Mouse (Mus musculus) liver, adult 2 months (tissue): ENCODE data around the gene Creb3l1. TPM values are rescaled to one million over a fixed set of nuclear protein-coding genes. Genes with fewer than 3 reads are reported as not detected.

Experiments used
- DNase-seq: peaks from one replicate; pipeline ENCODE4 v3.0.0-alpha.2; 2011; ENCODE audit warnings: low read depth, low spot score; ENCODE audit errors: extremely low read depth
- H3K27ac ChIP-seq: fragments of 200-500 bp; replicated peaks from 2 replicates; pipeline ENCODE4 v1.5.1; 2012; ENCODE audit warnings: low read depth, mild to moderate bottlenecking, control low read depth, inconsistent platforms, low read length; ENCODE audit not compliant: insufficient read depth
- H3K27me3 ChIP-seq: fragments of 200-500 bp; 2 replicates; pipeline ENCODE4 v1.6.1; 2012; ENCODE audit warnings: mild to moderate bottlenecking, moderate library complexity, low read length, inconsistent platforms; ENCODE audit not compliant: control insufficient read depth, insufficient read depth
- H3K36me3 ChIP-seq: fragments of 200-500 bp; 2 replicates; pipeline ENCODE4 v1.6.1; 2012; ENCODE audit warnings: low read length, inconsistent platforms; ENCODE audit not compliant: control insufficient read depth, insufficient read depth
- H3K4me1 ChIP-seq: fragments of 200-500 bp; 2 replicates; pipeline ENCODE4 v1.6.1; 2011; ENCODE audit warnings: low read length; ENCODE audit not compliant: control insufficient read depth, insufficient read depth
- H3K4me3 ChIP-seq: fragments of 200-500 bp; 2 replicates; pipeline ENCODE4 v1.5.1; 2011; ENCODE audit warnings: low read depth, mild to moderate bottlenecking, control low read depth, low read length, moderate library complexity; ENCODE audit not compliant: insufficient read depth
- H3K79me2 ChIP-seq: fragments of 200-500 bp; 2 replicates; pipeline ENCODE4 v1.6.1; 2012; ENCODE audit warnings: inconsistent platforms, mild to moderate bottlenecking, low read length, moderate library complexity; ENCODE audit not compliant: control insufficient read depth, insufficient read depth
- H3K9ac ChIP-seq: fragments of 200-500 bp; 2 replicates; pipeline ENCODE4 v1.6.1; 2012; ENCODE audit warnings: low read depth, mild to moderate bottlenecking, control low read depth, inconsistent platforms, low read length
- CTCF ChIP-seq: fragments of 200-500 bp; IDR thresholded peaks from 2 replicates; pipeline ENCODE4 v1.5.1; 2011; ENCODE audit warnings: low read depth, low read length, control low read depth
- POLR2A ChIP-seq: fragments of 200-500 bp; IDR thresholded peaks from 2 replicates; pipeline ENCODE4 v1.6.1; 2011; ENCODE audit warnings: low read length, control low read depth; ENCODE audit not compliant: insufficient read depth; ENCODE audit errors: extremely low read depth
- WGBS: fragments of 180-500 bp; shearing (Covaris S2); methylation state at CpG from one replicate; pipeline ENCODE4 v1.1.7; 2018; 5-methylcytosine and 5-hydroxymethylcytosine counted together
- polyA plus RNA-seq: library from polyadenylated mRNA; depleted of rRNA; stranded (reverse); fragments of >200 nt; gene quantifications from 2 replicates; pipeline ENCODE4 v1.2.3, GENCODE M21; 2012
- total RNA-seq: library from RNA; depleted of rRNA; stranded (reverse); fragments of >200 nt; gene quantifications from 2 replicates; pipeline ENCODE4 v1.2.3, GENCODE M21; 2014

Gene Creb3l1
- total and polyA plus RNA-seq, 2 experiments = 0.18 to 0.40 TPM

DNA sequence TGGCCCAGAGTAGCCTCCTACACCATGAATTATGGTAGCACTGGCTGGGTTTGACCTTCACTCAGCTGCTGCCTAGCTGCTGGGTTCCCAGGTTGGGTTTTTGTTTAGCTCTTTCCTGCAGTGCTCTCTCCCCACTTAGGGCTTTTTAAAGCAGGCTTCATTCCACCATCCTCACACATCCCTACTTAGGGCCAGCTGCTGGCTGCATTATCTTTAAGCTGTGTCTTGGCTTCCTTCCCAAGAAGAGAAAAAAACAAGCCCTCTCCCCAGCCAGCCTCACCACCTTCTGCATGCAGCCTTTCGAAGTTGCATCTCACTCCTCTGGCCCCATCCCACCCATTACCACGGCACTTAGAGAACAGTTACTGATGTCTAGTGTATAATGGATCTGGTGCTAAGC is 45.8 kb downstream of the Creb3l1 start:
- DNase-seq = no peak
- Histone ChIP-seq H3K27me3 (peaks cover 15% of the 10 kb centered on the region), H3K27ac (no peak overlapping the region), H3K4me3 (no peak overlapping the region), H3K4me1 (no peaks in the 10 kb centered on the region), H3K9ac (no peak overlapping the region), H3K36me3 (no peaks in the 10 kb centered on the region), H3K79me2 (no peaks in the 10 kb centered on the region)
- TF ChIP-seq CTCF (no peak), POLR2A (no peak)
- WGBS = 54% methylated on average over 2 of the region's 2 CpGs

- 75% methylated on average over 4 of the region's 4 CpGs for WGBS
- H3K9ac ChIP-seq = no peak overlapping the region
- H3K4me1 ChIP-seq = no peaks in the 10 kb centered on the region
- no peaks in the 10 kb centered on the region for H3K79me2 ChIP-seq
- no peak overlapping the region for H3K27ac ChIP-seq
- TF ChIP-seq CTCF (no peak), POLR2A (no peak)
- peaks cover 15% of the 10 kb centered on the region for H3K27me3 ChIP-seq
- no peaks in the 10 kb centered on the region for H3K36me3 ChIP-seq
- DNase-seq = no peak
- no peak overlapping the region for H3K4me3 ChIP-seq
Observed at GRCm38 (mm10) chr2:91977960-91978359, 46.3 kb downstream of the Creb3l1 start.

GRCm38 (mm10) chr2:91975581-91976541 is 48.4 kb downstream of the Creb3l1 start, which contains the start of gene Dgkz:
Gene Dgkz, minus strand, starts transcription at chr2:91975864.
- Histone ChIP-seq H3K79me2 (no peaks in the 10 kb centered on the region), H3K4me3 (peak within 1 kb of the TSS; percentile 23; the same call in 1 of the 2 replicates), H3K36me3 (no peaks in the 10 kb centered on the region), H3K4me1 (peaks cover 3% of the 10 kb centered on the region), H3K9ac (no peak within 1 kb of the TSS), H3K27ac (no peak within 1 kb of the TSS), H3K27me3 (peaks cover 15% of the 10 kb centered on the region)
- no peak for DNase-seq
- 4% methylated on average over 78 of the region's 79 CpGs for WGBS
- no peak for TF ChIP-seq POLR2A
- TF ChIP-seq CTCF = no peak

DNA sequence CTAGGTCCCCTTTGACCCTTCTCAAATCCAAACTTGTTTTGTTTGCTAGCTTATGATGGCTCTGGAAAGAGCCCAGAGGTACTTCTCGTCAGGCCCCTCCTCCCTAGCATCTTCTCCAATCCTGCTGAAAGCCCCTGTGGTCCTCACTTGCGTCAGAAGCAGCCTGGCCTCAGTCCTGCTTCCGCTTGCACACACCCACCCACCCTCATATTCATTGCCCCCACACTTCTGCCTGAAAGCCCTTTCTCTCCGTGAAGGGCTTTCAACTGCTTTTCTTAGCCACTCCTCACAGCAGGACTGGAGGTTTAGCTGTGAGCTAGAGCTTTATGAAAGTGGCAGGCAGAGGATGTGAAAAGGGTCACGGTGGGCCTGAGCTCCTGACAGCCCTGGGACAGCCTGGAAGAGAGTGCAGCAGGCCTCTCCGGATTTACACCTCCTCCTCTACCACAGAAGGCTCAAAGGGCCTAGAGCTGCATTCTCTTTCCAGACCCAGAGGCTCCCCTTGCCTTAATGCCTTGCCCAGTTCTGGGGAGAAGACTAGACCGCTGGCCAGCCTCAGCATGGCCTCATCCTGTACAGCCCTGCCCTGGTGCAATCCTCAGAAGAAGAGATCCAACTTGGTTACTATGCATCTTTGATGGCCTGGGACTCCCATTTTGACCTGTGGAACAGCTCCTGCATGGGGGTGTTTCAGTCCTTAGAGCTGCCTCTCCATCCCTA is 50.7 kb downstream of the Creb3l1 start:
- Histone ChIP-seq H3K36me3 (no peaks in the 10 kb centered on the region), H3K4me1 (peaks cover 4% of the 10 kb centered on the region), H3K79me2 (no peaks in the 10 kb centered on the region), H3K27me3 (peaks cover 15% of the 10 kb centered on the region), H3K9ac (no peak overlapping the region), H3K27ac (no peak overlapping the region), H3K4me3 (no peak overlapping the region)
- 84% methylated on average over 7 of the region's 7 CpGs for WGBS
- TF ChIP-seq CTCF = no peak
- no peak for TF ChIP-seq POLR2A
- no peak for DNase-seq

DNA sequence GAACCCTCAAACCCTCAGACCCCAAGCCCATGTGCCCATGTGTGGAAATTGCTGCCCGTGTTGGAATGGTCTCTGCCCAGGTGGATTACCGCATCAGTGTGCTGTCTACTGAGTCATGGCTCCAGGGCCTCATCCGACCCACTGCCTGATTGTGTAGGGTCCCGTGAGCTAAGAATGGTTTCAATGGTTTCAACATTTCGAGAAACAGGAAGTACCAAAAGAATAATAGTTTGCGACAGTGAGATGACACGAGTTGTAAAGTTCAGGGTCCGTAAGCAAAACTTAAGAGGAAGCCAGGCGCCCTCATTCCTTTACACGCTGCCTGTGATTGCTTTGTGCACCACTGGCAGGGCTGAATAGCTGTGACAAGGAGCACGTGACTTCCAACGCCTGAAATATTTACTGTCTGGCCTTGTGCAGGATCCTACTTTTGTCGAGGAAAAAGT is 52.2 kb downstream of the Creb3l1 start:
- 54% methylated on average over 13 of the region's 13 CpGs for WGBS
- no peak overlapping the region for H3K4me3 ChIP-seq
- DNase-seq = peak; percentile 48
- TF ChIP-seq POLR2A = no peak
- TF ChIP-seq CTCF = no peak
- no peaks in the 10 kb centered on the region for H3K36me3 ChIP-seq
- no peak overlapping the region for H3K9ac ChIP-seq
- H3K79me2 ChIP-seq = no peaks in the 10 kb centered on the region
- peaks cover 5% of the 10 kb centered on the region for H3K4me1 ChIP-seq
- H3K27ac ChIP-seq = peak overlapping the region; percentile 70
- peaks cover 15% of the 10 kb centered on the region for H3K27me3 ChIP-seq
